Mouse (Mus musculus): Measurements from ENCODE around the gene Aen.

Gene Aen

GRCm38 (mm10) chr7:78938957-78939602 is 43.4 kb downstream of the Aen start:
- DNase-seq (ENCODE audit: low spot score) = no peak

GRCm38 (mm10) chr7:78940971-78941370 is 45.3 kb downstream of the Aen start:
- DNase-seq (ENCODE audit: low spot score) = no peak

- no peak for DNase-seq (ENCODE audit: low spot score)
Measured at GRCm38 (mm10) chr7:78942544-78942943, 46.9 kb downstream of the Aen start.

- DNase-seq (ENCODE audit: low spot score) = no peak
Measured at GRCm38 (mm10) chr7:78953886-78954572, 58.4 kb downstream of the Aen start.

- DNase-seq (ENCODE audit: low spot score) = no peak
Measured at GRCm38 (mm10) chr7:78954619-78955018, 59.0 kb downstream of the Aen start.

GRCm38 (mm10) chr7:78955086-78955485 is 59.4 kb downstream of the Aen start:
- DNase-seq (ENCODE audit: low spot score) = no peak

GRCm38 (mm10) chr7:78958499-78959073 is 62.9 kb downstream of the Aen start:
- DNase-seq (ENCODE audit: low spot score) = no peak

All from retina, embryonic 14.5 days (tissue).